Mouse (Mus musculus) B cell, adult 67 days (primary cell): Measurements from ENCODE around the gene Pcnx3. TPM values are rescaled to one million over a fixed set of nuclear protein-coding genes. Genes with fewer than 3 reads are reported as not detected.

Experiments
- total RNA-seq, 2 experiments: library from RNA; stranded (reverse); gene quantifications; 4 replicates each; pipeline ENCODE4 v1.2.4; 2023

The Pcnx3 gene
- 100 to 1,000 TPM; 203 to 215 TPM for total RNA-seq

GRCm38 (mm10) chr19:5688200-5689087 lies at the start of gene Pcnx3, which contains the start of gene Map3k11:
TSS of gene Pcnx3 (minus strand) at chr19:5688908.
TSS of gene Map3k11 (plus strand) at chr19:5688742.

DNA sequence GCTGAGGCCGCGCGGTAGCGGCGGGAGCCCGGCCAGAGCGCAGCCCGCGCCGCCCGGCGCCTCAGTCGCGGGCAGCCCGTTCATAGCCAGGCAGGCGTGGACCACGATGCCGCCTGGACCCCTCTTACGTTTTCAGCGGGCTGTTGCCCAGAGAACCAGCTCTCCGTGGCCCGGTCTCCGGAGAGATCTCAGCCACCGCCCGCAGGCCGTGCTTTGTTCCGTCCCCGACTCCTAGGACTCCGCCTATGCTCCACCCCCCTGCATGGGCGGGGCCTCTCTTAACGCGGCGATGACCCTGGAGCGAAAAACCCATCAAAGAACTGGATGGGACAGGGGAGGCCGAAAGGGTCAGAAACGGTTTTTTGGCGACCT lies 40.7 kb upstream of the Pcnx3 start, which contains the start of gene Fam89b:
Gene Fam89b, minus strand, starts transcription at position 210 of the 372 bp plus-strand sequence.

DNA sequence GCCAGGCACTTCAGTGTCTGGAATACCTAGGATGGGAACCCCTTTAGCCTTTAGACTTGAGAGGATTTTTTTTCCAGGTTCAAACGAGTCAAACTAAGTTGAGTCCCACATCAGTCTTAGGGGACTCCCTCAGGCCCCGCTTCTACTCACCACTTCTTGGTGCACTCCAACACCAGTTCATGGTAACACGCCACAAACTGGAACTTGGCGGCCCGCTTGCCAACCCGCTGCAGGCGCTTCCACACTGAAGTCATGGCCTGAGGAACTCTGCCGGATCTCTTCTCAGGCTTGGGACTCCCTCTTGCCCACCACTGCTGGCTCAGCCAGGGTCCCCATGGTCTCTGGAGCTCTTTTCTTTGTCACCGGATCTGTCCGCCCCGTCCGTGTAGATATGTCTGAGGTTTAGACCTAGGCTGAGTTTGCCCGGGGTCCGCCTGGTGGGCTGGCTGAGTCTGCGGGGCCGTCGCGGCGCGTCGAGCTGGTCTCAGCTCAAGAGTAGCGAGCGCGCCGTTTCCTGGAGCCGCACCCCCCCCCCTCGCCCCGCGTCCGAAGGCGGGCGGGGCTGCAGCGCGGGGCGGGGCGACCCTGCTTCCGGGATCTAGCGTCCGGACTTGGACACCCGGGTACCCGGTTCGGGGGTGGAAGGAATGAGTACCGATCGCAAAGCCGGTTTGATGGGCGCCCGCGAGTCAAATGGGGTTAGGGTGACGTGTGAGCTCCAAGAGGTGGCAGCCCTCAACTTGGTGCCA lies 37.2 kb upstream of the Pcnx3 start, which contains the start of gene Ehbp1l1:
Gene Ehbp1l1, minus strand, starts transcription at position 551 of the 749 bp plus-strand sequence.

GRCm38 (mm10) chr19:5704163-5704800 lies 15.6 kb upstream of the Pcnx3 start, which contains the start of gene Kcnk7:
TSS of gene Kcnk7 (plus strand) at chr19:5704367.

GRCm38 (mm10) chr19:5662981-5663913 lies 25.5 kb downstream of the Pcnx3 start, which contains the start of gene Sipa1:
TSS of gene Sipa1 (minus strand) at chr19:5663707.

DNA sequence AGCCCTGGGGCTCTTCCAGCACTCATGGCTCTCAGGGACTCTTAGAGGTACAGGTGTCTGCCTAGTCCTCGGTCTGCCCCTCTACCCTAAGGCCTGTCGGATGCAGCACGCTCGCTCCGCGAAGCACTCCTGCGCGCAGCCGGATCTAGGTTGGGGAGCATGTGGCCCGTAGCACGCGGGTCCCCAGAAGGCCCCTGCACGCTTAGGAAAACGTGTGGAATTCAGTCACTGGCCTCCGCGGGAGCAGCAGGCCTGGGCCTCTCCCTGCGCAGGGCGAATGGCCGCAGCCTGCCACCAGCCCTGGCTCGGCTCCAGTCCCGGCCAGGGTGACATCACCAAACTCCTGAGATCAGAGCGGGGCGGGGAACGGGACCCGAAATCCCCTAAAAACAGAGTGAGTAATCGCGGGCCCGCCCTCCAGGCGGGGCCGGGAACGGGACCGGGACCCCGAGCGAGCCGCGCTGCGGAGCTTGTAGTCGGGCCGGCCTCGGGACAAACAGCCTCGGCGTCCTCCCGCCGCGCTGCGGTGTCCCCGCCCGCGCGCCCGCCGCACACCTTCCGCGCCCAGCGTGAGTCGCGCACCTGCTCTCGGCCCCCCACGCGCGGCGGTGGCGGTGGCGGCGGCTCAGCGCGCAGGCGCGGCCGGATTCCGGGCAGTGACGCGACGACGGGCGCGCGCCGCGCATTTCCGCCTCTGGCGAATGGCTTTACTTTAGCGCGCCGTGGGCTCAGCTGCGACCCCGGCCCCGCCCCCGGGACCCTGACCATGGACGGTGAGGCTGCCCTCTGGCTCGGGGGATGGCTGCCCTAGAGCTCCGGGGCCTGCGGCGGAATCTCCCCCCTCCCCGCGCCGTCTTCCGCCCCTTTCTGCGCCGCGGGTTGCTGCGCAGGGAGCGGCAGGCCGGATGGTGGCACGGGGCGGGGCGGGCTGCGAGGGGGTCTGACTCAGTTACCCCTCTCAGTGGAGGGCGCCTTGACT lies 51.4 kb downstream of the Pcnx3 start, which contains the start of gene Rela:
Gene Rela, plus strand, starts transcription at position 415 of the 979 bp plus-strand sequence.

Other genes with a start within 250 kb of the Pcnx3 start
- 1 to 10 TPM in 1 of 2 experiments, not detected in 1; 1.3 TPM for gene Fosl1, start 241.4 kb downstream of the Pcnx3 start, total RNA-seq
- 1 to 10 TPM; 3.1 to 3.6 TPM for gene Ccdc85b, start 231.0 kb downstream of the Pcnx3 start, total RNA-seq
- gene Fibp, start 228.3 kb downstream of the Pcnx3 start, total RNA-seq: 100 to 1,000 TPM; 115 to 174 TPM
- gene Ctsw, start 220.4 kb downstream of the Pcnx3 start, total RNA-seq: 1 to 10 TPM; 2.0 to 3.3 TPM
- gene Efemp2, start 215.0 kb downstream of the Pcnx3 start, total RNA-seq: 1 to 10 TPM in 1 of 2 experiments, not detected in 1; 1.5 TPM
- gene Mus81, start 200.5 kb downstream of the Pcnx3 start, total RNA-seq: 10 to 100 TPM; 39.6 to 51.8 TPM
- gene Cfl1, start 198.5 kb downstream of the Pcnx3 start, total RNA-seq: 1,000 to 10,000 TPM; 1,245 to 1,301 TPM
- 1 to 10 TPM; 3.5 to 4.9 TPM for gene 1700020D05Rik, start 185.1 kb downstream of the Pcnx3 start, total RNA-seq
- 10 to 100 TPM; 10.4 to 14.2 TPM for gene Snx32, start 178.4 kb downstream of the Pcnx3 start, total RNA-seq
- not detected for gene Ovol1, start 128.3 kb downstream of the Pcnx3 start, total RNA-seq
- gene Ap5b1, start 120.9 kb downstream of the Pcnx3 start, total RNA-seq: 10 to 100 TPM; 21.5 to 25.2 TPM
- 100 to 1,000 TPM in 1 of 2 experiments, 10 to 100 TPM in 1; 92.4 to 109 TPM for gene Rnaseh2c, start 87.0 kb downstream of the Pcnx3 start, total RNA-seq
- gene Kat5, start 78.7 kb downstream of the Pcnx3 start, total RNA-seq: 100 to 1,000 TPM; 107 to 122 TPM
- gene Rela, start 51.4 kb downstream of the Pcnx3 start, total RNA-seq: 100 to 1,000 TPM; 132 to 136 TPM
- gene Sipa1, start 25.2 kb downstream of the Pcnx3 start, total RNA-seq: 100 to 1,000 TPM; 661 to 707 TPM
- gene Map3k11, start 166 bp downstream of the Pcnx3 start, total RNA-seq: 10 to 100 TPM; 62.0 to 64.7 TPM
- not detected for gene Kcnk7, start 15.5 kb upstream of the Pcnx3 start, total RNA-seq
- 10 to 100 TPM; 57.1 to 58.7 TPM for gene Ehbp1l1, start 37.4 kb upstream of the Pcnx3 start, total RNA-seq
- 10 to 100 TPM; 23.5 to 24.9 TPM for gene Fam89b, start 40.7 kb upstream of the Pcnx3 start, total RNA-seq
- gene Ltbp3, start 52.0 kb upstream of the Pcnx3 start, total RNA-seq: not detected
- 10 to 100 TPM; 84.0 to 96.8 TPM for gene Scyl1, start 82.5 kb upstream of the Pcnx3 start, total RNA-seq
- 10 to 100 TPM; 39.6 to 41.7 TPM for gene Frmd8, start 186.4 kb upstream of the Pcnx3 start, total RNA-seq
- 10 to 100 TPM; 21.2 to 26.6 TPM for gene Slc25a45, start 188.9 kb upstream of the Pcnx3 start, total RNA-seq
- gene Tigd3, start 205.2 kb upstream of the Pcnx3 start, total RNA-seq: 1 to 10 TPM; 3.4 to 4.2 TPM
- gene Dpf2, start 224.1 kb upstream of the Pcnx3 start, total RNA-seq: 100 to 1,000 TPM; 171 to 191 TPM
- not detected for gene Cdc42ep2, start 235.9 kb upstream of the Pcnx3 start, total RNA-seq